Mouse (Mus musculus) E14TG2a.4 (cell line): ENCODE measurements at regions not wholly inside any gene's neighbourhood (a gene's known extent, or its start where the extent isn't known, plus 50 kb on each side); places are given as distances from the start of the nearest gene placed in this dataset.

Source experiments
- H3K27me3 ChIP-seq: 2 replicates; pipeline ENCODE4 v1.6.1; 2014; ENCODE audit warnings: low read length, control low read depth; ENCODE audit not compliant: insufficient read depth
- H3K36me3 ChIP-seq: 2 replicates; pipeline ENCODE4 v1.6.1; 2014; ENCODE audit warnings: low read length, control low read depth; ENCODE audit not compliant: insufficient read depth
- H3K4me1 ChIP-seq: replicated peaks from 2 replicates; pipeline ENCODE4 v1.6.1; 2014; ENCODE audit warnings: low read depth, low read length, control low read depth
- H3K4me3 ChIP-seq: replicated peaks from 2 replicates; pipeline ENCODE4 v1.5.1; 2014; ENCODE audit warnings: mild to moderate bottlenecking, low read length
- H3K9me3 ChIP-seq: 2 replicates; pipeline ENCODE4 v1.6.1; 2014; ENCODE audit warnings: low read length, control low read depth
- CTCF ChIP-seq: conservative IDR thresholded peaks from 2 replicates; pipeline ENCODE4 v1.5.1; 2014; ENCODE audit warnings: low read length
- NANOG ChIP-seq: IDR thresholded peaks from 2 replicates; pipeline ENCODE4 v1.6.1; 2014; ENCODE audit warnings: borderline replicate concordance, low read length, mixed read lengths
- POU5F1 ChIP-seq: IDR thresholded peaks from 2 replicates; pipeline ENCODE4 v1.6.1; 2014; ENCODE audit warnings: low read length, borderline replicate concordance

DNA sequence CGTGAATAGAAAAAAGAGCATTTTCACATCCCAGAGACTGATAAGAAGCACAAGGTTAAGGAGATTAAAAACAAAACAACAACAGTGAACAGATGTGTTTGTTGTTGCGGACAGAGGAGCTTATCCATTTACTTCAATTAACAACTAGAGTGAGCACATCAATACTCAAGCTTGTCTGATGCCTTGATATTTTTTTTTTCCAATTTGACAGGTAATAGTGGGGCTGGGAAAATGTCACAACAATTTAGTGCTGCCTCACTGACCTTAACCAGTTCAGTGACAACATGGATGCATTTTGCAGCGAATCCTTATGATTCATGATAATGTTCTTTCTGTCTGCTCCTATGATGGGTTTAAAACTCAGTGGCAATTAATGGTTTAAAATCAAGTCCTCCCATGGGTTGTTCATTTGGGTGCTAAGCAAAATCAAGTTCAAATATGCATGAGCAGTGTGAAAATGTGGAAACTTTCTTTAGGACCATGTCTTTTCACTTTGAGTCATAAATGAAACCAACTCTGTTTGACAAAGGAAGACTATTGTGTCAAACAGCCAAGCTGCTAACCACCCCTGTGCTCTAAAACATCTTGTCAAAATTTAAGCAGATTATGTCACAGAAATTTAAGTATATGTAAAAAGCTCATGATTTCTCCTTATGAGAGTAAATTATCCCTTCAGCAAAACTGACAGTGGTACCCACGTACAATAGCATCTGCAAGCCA is 641.0 kb downstream of the Car8 start:
- Histone ChIP-seq H3K9me3 (no peaks in the 10 kb centered on the region), H3K4me3 (no peak overlapping the region), H3K36me3 (no peaks in the 10 kb centered on the region), H3K27me3 (no peaks in the 10 kb centered on the region), H3K4me1 (no peaks in the 10 kb centered on the region)
- no peak for TF ChIP-seq POU5F1

DNA sequence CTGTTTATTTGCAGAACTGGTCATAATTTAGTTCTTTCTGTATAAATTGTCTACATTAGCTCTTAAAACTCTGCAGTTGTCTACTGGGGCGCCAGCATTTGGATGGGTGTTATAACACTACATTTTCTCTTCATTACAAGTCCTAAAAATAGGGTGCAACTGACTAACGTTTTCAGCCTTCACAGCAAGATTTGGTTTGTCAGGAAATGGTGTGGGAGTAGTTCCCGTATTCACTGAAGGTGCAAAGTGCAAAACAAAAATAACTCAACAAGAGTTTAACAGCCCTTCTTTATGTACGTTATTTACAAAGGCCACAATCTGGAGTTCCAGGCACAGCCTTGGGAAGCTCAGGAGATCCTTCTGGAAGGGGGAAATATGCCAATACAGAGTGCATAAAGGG is 642.7 kb downstream of the Car8 start:
- TF ChIP-seq POU5F1 = no peak
- TF ChIP-seq NANOG = no peak
- no peak for TF ChIP-seq CTCF
- Histone ChIP-seq H3K27me3 (no peaks in the 10 kb centered on the region), H3K36me3 (no peaks in the 10 kb centered on the region), H3K4me1 (no peaks in the 10 kb centered on the region), H3K9me3 (no peaks in the 10 kb centered on the region), H3K4me3 (no peak overlapping the region)

DNA sequence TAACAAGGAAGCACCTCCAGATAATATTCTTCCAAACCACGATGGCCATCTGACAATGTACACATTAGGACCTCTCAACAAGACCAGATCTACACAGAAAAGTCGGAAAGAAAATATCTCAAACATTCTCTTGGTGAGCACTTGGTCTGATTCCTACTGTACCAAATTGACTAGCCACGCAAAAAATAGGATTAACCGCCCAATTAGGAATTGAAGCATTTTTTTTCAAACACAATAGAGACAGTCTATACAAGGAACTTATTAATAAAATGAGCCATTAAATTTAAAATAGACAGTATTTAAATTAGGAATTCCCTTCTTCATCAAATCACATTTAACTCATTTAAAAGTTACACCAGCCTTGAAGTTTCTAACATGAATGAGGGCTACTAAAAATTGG is 655.0 kb downstream of the Car8 start:
- Histone ChIP-seq H3K4me1 (no peaks in the 10 kb centered on the region), H3K4me3 (no peak overlapping the region), H3K9me3 (no peaks in the 10 kb centered on the region), H3K36me3 (no peaks in the 10 kb centered on the region), H3K27me3 (no peaks in the 10 kb centered on the region)
- TF ChIP-seq CTCF (no peak), POU5F1 (no peak), NANOG (no peak)

DNA sequence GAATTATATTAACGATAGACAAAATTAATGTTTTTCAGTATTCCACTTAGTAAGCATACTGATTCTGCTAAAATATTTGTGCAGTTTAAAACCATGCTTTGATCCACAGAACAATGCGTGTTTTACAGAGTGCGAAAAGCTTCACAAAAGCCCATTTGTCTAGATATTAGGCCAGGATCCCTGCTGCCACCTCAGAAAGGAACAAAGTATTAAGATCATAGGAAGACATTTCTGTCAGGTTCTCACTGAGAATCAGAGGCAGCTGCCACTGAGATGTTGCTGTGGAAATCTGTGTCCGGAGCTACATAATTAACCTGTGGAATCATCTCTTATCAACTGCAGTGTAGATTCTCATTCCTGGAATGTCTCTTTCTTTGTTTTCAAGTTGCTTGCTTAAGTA is 656.9 kb downstream of the Car8 start:
- Histone ChIP-seq H3K36me3 (no peaks in the 10 kb centered on the region), H3K4me3 (no peak overlapping the region), H3K9me3 (no peaks in the 10 kb centered on the region), H3K4me1 (no peaks in the 10 kb centered on the region), H3K27me3 (no peaks in the 10 kb centered on the region)
- no peak for TF ChIP-seq POU5F1
- TF ChIP-seq CTCF = no peak
- TF ChIP-seq NANOG = no peak

DNA sequence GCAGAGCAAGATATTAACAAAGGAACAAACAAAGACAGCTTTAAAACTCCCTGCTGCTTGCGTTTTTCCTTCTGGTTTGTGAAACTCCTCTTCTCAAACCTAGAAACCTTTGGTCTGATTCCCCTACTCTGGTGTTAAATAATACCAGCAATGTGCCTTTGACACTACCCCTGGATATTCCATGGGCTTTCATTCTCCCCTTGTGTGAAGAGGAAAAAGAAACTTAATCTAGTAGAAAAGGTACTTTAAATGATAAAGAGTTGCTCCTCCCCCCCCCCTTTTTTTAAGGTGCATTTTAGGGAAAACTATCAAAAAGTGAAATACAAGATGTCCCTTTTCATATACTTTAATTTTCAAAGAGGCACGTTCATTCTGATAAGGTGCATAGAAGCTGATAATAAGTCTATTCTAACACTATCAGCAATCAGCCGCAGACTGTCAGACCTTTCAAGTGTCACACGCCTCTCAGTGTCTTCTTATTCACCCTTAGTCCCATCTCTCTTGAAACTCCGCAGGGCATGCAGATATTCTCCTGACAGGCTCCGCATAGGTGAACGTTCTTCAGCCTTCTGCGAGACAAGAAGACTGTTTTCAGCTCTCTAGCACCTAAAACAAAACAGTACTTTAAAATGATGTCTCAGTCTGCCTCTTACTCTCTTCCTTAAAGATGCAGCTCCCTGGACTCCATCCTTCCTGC is 657.5 kb downstream of the Car8 start:
- no peak for TF ChIP-seq CTCF
- no peak for TF ChIP-seq POU5F1
- no peak for TF ChIP-seq NANOG

DNA sequence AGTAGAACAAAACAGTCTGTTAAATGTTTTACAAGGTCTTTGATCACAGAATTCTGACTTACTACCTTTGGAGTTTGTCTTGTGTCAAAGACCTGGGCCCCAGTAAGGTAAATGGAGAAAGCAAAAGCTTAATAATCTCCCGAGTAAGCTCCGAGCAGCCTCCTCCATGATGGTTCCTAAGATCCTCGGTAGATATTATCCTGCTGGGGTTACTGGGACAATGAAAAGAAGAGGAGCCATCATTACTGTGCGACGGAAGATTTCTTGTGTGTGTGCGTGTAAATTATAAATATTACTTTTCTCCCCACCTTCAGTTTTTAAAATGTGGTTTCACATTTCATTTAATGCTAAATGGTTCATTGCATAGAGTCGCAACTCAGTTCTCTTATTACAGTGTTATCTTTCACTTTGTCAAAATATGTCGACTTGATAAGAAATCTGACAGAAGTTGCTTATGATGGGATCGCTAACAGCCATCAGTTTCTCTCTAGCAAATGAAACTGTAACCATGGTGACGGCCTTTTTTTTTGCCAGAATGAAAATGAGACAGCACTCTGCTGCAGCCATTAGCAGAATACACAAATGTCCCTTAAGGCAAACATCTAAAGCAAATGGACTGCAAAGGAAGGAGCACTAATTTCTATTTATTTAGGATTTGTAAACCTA is 658.2 kb downstream of the Car8 start:
- Histone ChIP-seq H3K4me3 (no peak overlapping the region), H3K36me3 (no peaks in the 10 kb centered on the region), H3K9me3 (no peaks in the 10 kb centered on the region), H3K27me3 (no peaks in the 10 kb centered on the region), H3K4me1 (no peaks in the 10 kb centered on the region)
- TF ChIP-seq POU5F1 (no peak), NANOG (no peak), CTCF (no peak)

More for the DNA sequence above, 657.5 kb downstream of the Car8 start:
- Histone ChIP-seq H3K4me3 (no peak overlapping the region), H3K36me3 (no peaks in the 10 kb centered on the region), H3K9me3 (no peaks in the 10 kb centered on the region), H3K4me1 (no peaks in the 10 kb centered on the region), H3K27me3 (no peaks in the 10 kb centered on the region)

DNA sequence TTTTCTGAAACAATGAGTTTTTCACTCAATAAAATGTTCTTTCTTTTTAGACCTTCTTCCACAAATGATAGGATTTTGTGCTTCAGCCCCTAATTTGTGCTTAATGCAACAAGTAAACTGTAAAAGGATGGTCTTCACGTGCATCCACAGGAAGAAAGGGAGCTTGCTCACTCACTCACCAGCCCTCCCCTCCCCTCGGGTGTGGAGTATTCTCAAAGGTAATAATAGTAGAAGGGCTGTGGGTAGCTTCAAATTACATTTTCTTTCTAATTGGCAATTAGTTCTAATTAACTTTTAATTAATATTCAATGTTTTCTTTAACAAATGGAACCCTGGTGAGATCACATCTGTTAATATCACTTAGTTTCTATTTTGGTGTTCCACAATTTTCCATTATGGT is 664.8 kb downstream of the Car8 start:
- Histone ChIP-seq H3K4me1 (no peaks in the 10 kb centered on the region), H3K36me3 (no peaks in the 10 kb centered on the region), H3K9me3 (no peaks in the 10 kb centered on the region), H3K4me3 (no peak overlapping the region), H3K27me3 (no peaks in the 10 kb centered on the region)
- TF ChIP-seq CTCF (no peak), NANOG (no peak), POU5F1 (no peak)

DNA sequence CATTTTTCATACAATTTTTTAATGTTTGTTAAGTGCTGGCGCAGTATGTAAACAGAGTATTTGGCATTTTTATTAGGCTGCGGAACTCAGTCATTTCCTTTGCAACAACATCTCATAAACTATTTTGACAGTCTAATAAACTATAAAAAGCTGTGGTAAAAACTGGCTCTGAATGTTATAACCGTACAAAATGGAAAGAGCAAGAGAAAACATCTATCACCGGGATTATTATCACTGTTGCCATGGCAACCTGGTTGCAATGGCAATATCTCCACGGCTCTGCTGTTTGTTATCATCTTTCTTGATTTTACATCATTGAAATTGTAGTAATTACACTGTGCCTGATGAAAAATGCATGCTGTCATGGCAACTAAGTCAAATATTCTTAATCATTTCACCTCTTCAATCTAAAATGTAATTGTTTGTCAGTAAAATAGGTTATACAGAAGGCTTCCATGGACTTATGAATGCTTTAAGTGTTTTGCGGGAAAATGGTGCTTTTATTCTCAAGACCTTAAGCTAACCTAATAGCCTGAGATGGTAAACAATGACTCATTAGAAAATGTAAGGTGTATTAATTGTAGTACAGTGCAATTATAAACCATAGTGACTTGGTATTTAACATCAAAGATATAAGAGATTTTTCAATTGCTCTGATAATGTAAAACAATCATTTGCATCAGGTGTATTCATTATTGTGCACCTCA is 671.0 kb downstream of the Car8 start:
- H3K36me3 ChIP-seq = no peaks in the 10 kb centered on the region
- H3K4me1 ChIP-seq = no peaks in the 10 kb centered on the region
- no peaks in the 10 kb centered on the region for H3K27me3 ChIP-seq
- TF ChIP-seq CTCF = no peak
- TF ChIP-seq NANOG = no peak
- no peak for TF ChIP-seq POU5F1
- no peak overlapping the region for H3K4me3 ChIP-seq
- no peaks in the 10 kb centered on the region for H3K9me3 ChIP-seq
